Mouse (Mus musculus): Measurements from ENCODE around the gene Bcl10.

DNA sequence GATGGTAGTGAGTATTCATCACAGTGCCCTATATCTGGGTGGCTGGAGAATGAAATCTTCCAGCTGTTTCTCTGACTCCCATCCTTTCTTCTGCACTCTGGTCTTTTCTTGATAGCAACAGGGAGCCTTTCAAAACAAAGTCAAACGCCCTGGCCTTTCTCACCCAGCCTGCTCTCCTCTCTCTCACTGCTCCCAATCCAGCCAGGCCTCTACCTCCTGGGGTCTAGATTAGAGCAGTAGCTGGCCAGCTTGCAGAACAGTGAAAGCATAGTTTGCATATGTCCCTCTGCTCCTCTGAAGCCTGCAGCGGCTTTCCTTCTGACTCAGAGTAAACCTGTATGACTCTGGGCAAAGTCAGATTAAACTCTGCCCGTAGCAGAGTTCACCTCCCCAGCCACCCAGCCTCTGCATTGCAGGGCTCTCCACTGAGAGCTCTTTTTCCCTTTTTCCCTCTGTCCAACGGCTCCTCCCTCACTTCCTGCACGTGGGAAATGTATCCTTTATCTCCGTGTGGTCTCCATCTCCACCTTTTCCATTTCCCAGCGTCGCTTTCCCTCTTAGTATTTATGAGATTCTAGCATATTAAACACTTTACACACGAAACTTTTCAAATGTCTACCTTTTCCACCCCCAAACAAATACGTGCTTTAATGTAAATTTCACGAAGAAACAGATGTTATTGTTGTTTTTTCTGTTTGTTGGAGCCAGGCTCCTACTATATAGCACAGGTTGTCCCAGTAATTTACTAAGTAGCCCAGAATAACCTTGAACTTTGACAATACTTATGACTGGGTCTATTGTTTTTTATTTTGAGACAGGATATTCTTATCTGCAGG is at the start of gene Bcl10:
- TF ChIP-seq POLR2A (IDR thresholded peaks at IDR 0.05; ENCODE audit: borderline replicate concordance, insufficient read depth, low read length) (no peak), CTCF (IDR thresholded peaks at IDR 0.05; ENCODE audit: borderline replicate concordance, insufficient read depth, low read depth, low read length) (no peak)

Measured in cerebellum, adult 2 months (tissue).